Mouse (Mus musculus): ENCODE results near the gene Tom1l2.

GRCm38 (mm10) chr11:60188275-60188853, 164.3 kb downstream of the Tom1l2 start:
- TF ChIP-seq POLR2A (IDR thresholded peaks at IDR 0.05; ENCODE audit: low read depth, low read length) (no peak), CTCF (conservative IDR thresholded peaks at IDR 0.05; ENCODE audit: insufficient read depth, insufficient read length, low read depth, low read length) (no peak)
